Mouse (Mus musculus): ENCODE measurements around the gene Hdac1.

Hdac1 gene

DNA sequence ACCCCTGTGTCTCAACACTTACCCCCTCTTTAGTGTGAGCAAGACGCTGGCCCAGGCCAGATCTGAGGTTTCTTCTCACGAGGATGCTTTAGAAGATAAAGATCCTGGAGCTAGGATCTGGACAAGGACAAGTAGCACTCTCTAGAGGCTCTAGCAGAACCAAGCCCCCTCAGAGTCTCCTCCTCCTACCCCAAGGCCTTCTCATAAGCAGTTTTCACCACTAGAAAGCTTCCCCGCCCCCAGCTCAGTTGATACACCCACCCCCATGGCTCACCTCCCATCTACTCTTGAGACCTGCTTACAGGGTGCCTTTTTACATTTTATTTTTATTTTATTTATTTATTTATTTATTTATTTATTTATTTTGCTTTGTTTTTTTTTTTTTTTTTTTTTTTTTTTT is 32.9 kb downstream of the Hdac1 start:
- no peak for DNase-seq

DNA sequence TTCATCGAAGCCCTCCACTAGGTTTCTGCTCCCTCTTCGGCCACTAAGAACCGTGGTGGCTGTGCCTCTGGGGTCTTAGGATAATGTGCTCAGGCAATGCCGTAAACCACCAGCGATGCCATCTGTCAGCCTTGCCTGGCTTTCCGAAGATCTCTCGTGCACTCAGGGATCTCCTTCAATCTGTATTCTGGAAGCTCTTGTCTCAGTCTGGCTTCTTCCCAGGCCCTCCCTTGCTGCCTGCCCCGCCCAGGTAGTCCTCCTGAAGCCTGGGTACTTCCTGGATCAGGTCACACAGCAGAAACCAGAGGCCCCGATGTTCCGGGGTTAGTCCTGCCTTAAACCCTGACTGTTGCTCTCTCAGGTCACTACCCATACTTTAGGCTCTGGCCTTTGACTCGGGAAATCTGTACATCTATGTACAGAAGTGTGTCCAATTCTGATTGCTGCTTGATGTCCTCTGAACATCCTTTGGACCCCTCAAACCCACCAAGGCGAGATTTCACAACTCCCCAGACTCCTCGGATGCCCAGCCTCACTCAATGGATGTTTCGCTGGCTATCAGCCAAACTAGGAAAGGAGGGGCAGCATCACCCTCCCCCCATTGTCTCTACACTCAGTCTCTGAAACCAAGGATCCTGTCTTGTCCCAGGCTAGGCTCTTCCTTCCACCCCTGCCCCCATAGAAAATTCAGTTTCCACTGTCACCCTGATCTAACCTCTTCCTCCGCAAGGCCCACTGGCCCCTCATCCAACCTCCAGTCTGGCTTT is 33.5 kb downstream of the Hdac1 start:
- no peak for DNase-seq

DNA sequence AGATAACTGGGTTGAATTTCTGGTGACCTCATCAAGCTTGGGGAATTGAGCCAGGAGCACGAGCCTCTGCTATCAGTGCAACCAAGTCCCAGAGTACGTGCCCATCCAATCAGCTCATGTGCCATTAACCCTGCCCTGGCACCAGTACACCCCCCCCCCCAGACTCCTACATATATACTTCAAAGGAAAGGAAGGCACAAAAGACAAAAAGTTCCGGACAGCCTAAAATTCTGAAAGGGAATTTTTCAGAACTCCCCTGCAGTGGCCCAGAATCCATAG is 34.3 kb downstream of the Hdac1 start:
- no peak for DNase-seq

DNA sequence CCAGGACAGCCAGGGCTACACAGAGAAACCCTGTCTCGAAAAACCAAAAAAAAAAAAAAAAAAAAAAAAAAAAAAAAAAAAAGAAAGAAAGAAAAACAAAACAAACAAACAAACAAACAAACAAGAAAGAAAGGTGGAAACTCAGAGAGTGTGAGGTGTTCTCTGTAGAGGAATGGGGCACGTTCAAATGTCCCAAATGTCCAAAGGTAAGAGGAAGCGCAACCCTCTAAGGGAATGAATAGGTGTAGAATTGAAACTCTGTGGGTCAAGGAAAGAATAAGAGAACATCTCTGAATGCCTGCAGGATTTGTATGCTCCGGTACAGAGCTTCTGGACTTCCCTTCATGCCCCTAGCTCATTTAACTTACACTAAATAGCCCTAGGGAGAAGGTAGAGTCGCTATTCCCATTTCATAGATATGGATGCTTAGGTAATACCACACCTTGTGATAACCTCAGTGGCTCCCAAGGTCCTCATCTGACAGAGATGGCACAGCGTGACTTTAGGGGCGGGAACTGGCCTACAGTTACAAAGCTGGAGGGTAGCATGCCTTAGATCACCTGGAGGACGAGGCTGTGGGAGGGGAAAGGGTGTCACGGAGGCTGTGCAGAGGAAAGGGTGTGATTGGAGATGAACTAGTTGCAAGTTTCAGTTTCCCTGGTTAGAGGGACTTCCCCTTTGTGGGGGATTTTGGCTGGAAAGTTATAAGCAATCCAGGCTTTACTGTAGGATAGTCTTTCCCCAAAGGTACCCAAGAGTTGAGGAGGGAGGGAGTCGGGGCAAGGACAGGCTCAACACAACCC is 34.9 kb downstream of the Hdac1 start:
- no peak for DNase-seq

DNA sequence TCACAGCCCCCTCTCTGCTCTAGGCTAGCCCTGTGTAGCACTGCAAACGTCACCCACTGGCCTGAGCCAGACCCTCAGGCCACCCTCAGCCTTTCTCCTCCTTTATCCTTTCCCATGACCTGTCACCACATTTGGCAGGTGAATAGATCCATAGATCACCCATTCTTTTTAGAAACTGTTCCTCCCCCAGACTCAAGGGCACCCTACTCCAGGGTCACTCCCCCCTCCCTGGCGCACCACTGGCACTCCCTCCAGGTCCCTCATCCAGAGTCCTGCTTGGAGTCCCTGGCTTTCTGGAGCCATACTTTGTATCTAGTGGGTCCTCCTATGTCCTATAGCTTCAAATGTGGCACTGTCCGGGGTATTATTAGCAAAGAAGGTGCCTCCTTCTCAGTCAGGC is 37.0 kb downstream of the Hdac1 start:
- DNase-seq, result no peak

DNA sequence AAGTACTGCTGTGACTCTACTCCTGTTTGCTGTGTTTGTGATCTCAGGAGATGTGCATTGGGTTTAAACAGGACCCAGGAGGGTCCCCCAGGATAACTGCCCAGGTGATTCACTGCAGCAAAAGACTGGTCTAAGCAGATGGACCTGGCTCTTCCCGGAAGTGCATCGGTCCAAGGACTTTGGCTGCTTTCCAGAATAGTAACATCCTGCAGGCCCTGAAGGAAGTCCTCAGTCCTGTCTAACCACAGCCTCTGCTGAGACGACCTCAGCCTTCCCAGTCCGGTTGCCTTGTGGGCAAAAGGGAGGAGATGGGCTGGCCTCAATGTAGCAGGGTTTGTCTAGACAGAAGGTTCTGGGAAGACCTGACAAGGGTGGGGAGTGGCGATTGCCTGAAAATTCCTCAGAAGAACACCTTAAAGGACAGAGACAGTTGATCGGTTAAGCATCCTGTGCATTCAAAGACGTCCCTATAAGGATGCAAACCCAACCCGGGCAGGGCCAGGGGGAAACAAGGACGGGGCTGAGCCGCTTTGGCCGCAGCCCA is 39.5 kb downstream of the Hdac1 start:
- DNase-seq, result no peak

DNA sequence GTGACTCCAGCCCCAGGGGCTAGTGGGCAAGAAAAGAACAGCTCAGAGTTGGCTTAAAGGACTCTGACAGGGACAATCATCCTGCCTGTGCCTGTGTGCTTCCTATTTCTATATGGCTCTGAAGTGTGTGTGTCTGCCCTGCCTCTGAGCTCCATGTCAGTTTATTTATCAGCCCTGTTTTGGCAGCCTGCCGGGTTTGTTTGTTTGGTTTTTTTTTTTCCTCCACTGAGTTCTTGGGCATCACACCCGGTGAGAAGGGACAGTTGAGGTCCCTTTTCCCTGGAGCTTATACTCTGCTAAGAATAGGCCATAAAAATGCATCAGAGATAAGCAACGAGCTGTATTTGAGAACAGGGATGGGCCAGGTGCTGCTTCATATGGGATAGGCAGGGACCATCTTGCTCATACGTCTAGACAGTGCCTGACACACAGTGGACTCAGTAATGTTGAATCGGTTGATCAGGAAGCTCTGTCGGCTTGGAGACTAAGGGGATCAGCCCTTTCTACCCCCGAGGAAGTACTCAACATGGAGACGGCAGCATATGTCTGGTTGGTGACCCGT is 40.1 kb downstream of the Hdac1 start:
- DNase-seq, result no peak

DNA sequence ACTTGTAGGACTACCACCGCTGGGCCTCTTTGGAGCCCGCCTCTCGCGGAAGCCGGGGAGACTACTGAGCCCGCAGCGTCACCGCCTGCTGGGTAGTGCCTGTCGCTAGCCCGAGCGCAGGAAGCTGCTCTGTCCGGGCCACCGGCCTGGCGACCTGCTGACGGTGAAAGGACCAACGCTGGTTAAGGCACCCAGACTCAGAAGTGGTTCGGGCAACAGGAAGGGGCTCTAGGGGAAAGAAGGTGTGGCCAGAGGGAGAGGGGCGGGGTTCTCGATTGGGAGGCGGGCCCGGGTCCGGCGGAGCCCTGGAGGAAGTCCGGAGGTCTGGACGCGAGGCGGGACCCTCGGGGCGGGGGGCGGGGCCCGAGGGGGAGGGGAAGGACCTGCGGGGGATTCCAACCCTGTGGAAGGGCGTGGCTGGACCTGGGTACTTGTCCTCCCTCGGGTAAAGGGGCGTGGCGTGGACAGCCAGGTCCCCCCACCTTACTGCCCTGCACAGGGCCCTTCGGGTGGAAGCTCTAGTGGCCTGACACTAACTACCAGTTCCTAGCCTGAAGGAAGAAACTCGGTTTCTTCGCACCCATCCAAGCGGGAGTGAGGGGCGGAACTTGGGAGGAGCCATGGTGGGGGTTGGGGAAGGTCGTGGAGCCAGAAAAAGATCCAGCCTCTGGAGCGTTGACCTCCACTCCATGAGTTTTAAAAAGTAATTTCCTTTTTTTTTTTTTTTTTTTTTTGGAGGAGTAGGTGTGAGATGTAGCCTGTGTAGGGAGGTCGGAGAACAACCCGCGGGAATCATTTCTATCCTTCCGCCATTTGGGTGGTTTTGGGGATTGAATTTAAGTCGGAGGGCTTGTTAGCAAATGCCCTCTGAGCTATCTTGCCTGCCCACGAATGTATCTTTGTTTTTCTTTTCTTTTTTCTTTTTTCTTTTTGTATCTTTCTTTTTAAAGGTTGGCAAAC is 41.6 kb downstream of the Hdac1 start:
- peak; percentile 92 for DNase-seq

DNA sequence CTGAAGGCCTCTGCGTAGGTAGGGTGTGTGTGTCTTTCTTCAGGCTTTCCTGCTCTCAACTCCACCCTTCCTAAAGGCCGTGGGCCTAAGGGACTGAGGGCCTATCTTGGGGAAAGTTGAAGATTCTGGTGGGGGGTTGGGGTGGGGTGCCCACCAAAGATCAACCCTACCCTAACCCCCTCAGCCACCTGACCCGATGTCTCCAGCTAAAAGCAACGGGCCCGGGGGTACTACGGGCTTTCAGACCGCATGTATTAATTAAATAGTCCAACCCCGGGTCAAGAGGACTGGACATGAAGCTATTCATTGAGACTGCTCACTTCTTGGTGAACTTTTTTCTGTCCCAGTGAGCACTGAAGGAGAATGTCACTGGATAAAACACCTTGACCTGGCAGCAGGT is 42.5 kb downstream of the Hdac1 start:
- no peak for DNase-seq

DNA sequence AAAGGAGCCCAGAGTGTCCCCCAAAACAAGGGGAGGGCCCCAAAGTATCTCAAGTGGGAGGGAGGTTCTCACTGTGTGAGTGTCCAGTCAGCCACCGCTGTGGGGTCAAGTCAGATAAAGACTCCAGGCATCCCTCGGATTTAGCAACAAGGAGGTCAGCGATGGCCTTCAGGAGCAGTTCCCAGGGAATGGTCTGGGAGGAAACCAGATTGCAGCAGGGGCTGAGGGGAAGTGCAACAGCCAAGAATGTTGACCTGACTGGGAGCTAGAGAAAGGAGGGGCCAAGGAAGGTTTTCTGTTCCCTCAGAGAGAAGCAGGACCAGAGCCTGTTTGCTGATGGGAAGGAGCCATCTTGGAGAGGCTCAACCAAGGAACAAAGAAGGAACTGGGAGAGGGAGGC is 43.6 kb downstream of the Hdac1 start:
- no peak for DNase-seq

DNA sequence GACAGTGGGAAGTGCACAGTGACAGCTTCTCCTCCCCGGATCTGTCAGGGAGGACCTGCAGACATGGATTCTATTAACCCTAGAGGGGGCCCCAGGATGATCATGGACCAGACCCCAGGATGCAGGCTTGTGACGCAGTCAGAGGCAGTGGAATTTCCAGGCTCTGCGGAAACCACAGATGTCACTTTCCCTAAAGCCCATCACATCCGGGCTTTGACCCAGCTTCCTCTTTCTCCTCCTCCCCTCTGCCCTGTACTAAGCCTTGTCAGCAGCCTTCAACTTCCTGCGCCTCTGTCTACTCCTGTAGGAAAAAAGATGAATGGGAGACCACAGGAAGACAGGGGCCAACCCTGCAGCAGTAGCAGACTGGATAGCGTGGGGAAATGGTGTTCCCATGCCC is 45.9 kb downstream of the Hdac1 start:
- peak; percentile 38 for DNase-seq

DNA sequence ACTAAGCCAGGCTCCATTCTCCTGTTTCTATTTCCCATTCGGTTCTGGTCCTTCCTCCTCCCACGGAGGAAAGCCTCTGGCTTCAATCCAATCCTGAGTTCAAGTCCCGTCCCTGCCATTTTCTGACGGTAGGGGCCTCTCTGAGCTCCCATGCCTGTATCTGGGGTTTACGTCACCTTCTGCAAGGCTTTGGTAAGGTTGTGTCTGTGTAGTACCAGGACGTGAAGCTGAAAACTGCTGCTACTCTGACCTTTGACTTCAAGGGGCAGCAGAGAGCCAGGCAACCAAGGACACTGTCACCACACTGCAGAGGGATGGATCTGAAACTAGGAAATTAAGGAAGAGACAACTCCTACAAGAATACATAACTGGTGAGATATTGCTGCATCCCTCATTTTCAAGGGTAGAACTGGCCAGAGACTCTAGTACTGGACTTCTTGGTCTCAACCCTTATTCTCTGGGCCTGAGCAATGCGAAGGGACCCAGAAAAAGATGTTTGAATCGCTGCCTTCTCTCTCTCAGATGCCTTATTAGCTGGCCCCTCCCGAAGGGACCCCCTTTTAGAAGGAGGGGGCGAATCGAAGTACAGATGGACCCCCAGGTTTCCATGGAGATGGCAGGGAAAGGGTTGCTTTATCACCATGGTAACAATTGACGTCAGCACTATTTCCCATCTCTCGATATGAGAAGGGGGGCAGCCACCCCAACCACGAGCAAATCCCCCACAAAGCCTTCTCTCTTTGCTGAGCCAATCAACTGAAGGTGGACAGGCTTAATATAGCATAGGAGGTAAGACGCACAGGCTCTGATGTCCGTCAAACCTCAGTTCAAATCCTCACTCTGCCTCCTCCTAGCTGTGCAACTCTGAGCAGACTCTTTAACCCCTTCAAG is 46.6 kb downstream of the Hdac1 start:
- no peak for DNase-seq

DNA sequence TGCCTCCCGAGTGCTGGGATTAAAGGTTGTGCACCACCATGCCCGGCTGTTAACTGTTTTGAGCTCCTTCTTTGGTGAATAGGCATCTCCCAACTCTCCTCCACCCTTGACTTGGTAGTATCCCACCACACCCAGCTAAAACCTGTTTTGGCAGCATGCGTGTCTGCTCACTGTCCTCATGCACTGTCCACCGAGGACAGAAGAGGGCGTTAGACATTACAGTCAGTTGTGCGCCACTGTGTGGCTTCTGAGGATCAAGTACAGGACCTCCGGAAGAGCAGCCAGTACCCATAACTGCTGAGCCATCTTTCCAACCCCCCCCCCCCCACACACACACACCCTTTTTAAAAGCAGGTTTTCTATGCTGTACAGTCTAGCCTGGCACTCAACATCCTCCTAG is 47.8 kb downstream of the Hdac1 start:
- DNase-seq, result no peak

DNA sequence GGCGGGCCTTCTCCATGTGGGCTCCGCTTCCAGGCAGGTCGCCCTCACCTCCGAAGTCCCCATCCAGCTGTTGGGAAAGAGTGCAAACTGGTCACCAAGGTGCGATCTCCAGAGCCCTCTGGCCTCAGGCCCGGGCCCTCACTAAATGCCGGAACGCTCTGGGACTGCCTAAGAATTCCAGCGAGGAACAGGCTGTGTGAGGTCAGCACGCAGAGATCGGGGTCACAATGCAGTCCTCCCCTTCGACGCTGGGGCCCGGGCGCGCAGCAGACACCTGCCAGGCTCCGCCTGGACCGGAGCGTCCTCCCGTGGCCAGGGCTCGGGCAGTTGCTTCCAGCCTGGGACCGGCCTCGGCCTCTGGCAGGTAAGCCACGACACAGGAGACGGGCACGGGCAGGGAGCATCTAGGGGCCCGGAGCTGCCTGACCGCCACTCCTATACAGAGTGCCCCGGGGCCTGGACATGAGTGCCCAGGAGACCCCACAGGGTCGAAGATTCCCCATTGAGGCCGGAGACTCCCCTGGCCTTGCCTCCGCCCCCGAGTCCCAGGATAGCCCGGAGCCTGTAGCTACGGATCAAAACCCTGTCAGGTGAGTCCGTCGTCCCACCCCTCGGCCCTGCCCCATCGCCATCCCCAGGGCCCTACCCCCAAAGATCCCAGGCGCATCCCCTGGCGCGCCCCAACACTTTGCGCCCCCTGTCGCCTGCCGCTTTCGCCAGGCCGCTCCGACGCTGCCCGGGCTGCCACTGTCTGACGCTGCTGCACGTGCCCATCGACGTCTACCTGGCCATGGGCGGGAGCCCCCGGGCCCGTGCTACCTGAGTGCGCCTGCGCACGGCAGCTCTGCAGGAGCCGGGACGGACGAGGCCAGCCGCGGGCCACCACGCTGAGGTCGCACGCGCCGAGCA is 51.3 kb downstream of the Hdac1 start, which contains the start of the genes Tssk3 and Fam229a:
Gene Tssk3 (minus strand): TSS at position 51 of the 909 bp plus-strand sequence.
Gene Fam229a (plus strand): TSS at position 219 of the 909 bp plus-strand sequence.
- DNase-seq, result peak; percentile 26

DNA sequence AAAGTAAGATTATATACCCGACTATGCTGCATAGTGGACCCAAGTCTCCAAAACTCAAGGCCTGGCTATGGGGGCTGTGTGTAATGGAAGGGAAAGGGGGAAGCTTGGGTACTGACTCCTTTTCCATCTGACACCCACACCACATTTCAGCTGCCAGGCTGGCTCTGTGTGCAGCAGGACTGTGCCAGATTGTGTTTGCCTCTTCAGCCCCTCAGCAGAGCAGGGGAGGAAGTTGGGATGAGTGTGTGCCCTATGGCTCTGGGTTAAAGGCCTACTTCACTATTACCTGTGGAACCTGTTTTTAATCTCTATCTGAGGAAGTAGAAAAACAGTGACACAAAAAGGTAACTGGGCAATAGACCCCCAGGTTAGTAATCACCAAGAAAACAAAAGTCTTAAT is 61.4 kb downstream of the Hdac1 start:
- no peak for DNase-seq

DNA sequence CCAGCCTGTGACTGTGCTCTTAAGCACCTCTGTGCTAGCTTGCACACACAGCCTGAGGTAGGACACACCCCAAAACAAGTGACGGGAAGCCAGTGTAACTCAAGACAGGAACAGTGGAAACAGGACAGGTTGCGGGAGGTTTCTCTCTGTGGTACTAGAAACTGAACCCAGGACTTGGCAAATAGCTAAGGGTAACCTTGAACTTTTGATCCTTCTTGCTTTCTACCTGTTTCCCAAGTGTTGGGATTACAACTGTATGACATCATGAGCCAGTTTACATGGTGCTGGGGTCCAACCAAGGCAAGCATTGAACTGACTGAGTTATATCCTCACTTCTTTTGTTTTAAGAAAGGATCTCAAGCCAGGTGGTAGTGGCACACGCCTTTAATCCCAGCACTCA is 62.6 kb downstream of the Hdac1 start:
- DNase-seq, result no peak

DNA sequence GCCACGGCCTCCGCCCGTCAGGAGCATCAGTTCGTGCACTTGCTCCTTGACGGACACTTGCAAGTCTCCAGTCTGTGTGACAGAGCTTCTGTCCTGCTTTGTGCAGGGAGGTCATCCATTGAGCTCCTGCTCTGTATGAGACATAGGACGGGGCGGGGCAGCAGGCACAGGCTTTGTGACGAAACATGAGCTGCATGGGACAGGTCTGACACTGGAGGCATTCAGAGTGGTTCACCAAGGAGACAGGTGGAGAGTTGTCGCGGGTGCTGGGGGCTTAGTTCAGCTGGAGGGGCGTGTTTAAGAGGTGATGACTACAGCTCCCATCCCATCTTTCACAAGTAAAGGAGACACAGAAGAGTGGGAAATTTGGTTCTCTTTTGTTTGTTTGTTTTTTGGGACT is 66.5 kb downstream of the Hdac1 start:
- DNase-seq, result no peak

All from liver (tissue).